Mouse (Mus musculus): Measurements from ENCODE around the gene Mdm2. TPM values are rescaled to one million over a fixed set of nuclear protein-coding genes. Genes with fewer than 3 reads are reported as not detected.

The Mdm2 gene
- total and polyA plus RNA-seq, 3 experiments: 24.5 to 51.8 (median 50.1) TPM

DNA sequence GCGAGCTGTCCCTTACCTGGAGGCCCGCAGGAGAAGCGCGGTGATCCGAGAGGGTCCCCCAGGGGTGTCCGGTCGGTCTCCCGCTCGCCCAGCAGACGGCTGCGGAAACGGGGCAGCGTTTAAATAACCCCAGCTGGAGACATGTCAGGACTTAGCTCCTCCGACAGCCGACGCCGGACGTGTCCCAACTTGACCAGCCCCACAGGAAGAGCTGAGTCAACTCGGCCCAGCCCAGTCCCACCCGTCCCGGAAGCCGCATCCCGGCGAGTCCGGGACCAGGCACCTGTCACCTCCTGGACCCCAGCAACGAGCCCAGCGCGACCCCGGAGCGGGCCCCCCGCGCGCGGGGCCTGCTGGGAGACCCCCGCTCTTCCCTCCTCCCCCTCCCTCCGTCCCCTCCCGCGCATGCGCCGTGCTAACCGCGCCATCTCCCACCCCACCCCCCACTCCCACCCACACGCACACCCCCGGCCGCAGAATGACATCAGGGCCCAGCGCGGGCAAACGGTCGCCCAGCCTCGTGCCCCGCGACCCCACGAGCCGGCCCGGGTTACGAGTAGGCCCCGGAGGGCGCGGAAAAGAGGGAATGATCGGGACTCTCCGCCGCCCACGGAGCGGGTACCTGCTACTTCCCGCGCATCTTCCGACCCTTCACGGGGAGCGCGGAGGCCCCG is 491 bp downstream of the Mdm2 start:
- intact Hi-C loops (cut with DNase I): loop anchor here (2.0 kb wide), 1 partner anchor 35 kb away; no protein-coding TSS in a partner anchor

DNA sequence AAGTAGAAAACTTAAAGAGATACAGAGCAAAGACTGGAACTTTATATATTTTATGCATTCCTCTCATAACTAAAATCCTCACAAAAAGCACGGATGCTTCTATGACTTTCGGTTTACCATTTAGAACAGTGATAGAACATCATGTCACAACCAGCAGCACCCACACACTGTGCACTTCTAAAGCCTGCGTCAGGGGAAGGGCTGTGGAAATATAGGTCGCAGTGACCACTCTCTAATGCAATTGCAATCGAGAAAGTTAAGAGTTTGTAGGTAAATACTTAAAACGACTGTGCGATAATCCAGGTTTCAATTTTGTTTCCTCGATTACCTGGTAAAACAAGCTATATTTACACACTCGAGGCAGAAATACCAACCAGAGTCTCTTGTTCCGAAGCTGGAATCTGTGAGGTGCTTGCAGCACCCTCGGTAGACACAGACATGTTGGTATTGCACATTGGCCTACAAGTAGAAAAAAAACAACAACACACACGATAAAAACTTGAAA is 1.2 kb downstream of the Mdm2 start:
- intact Hi-C loops (cut with DNase I): no loop called here
- Histone ChIP-seq H3K9ac (ENCODE audit: low read depth, low read length) (peak overlapping the region; percentile 86), H3K27me3 (ENCODE audit: control insufficient read depth, insufficient read depth, low read length) (no peaks in the 10 kb centered on the region), H3K4me1 (ENCODE audit: control insufficient read depth, insufficient read depth, low read length) (peaks cover 8% of the 10 kb centered on the region), H3K79me2 (replicated peaks; ENCODE audit: control insufficient read depth, insufficient read depth, low read length) (peaks cover 3% of the 10 kb centered on the region; the same call in 1 of the 2 replicates), H3K4me3 (peak overlapping the region; percentile 97), H3K36me3 (ENCODE audit: control insufficient read depth, insufficient read depth, low read length) (peaks cover 19% of the 10 kb centered on the region), H3K27ac (peak overlapping the region; percentile 100)
- WGBS: 12% methylated on average over 12 of the region's 12 CpGs
- TF ChIP-seq POLR2A (IDR thresholded peaks at IDR 0.05; ENCODE audit: insufficient read depth, low read depth, low read length): no peak
- TF ChIP-seq EP300 (IDR thresholded peaks at IDR 0.05; ENCODE audit: insufficient read depth, low read depth, low read length): no peak
- TF ChIP-seq CTCF (IDR thresholded peaks at IDR 0.05): no peak
- DNase-seq: no peak

More for the DNA sequence above, 491 bp downstream of the Mdm2 start:
- H3K4me3 ChIP-seq: peak overlapping the region; percentile 97
- H3K4me1 ChIP-seq (ENCODE audit: control insufficient read depth, insufficient read depth, low read length): peaks cover 8% of the 10 kb centered on the region
- H3K36me3 ChIP-seq (ENCODE audit: control insufficient read depth, insufficient read depth, low read length): peaks cover 19% of the 10 kb centered on the region
- peaks cover 3% of the 10 kb centered on the region; the same call in 1 of the 2 replicates for H3K79me2 ChIP-seq (replicated peaks; ENCODE audit: control insufficient read depth, insufficient read depth, low read length)
- peak; percentile 89 to 90 for DNase-seq
- WGBS: under 1% methylated on average over 60 of the region's 71 CpGs
- peak overlapping the region; percentile 86 for H3K9ac ChIP-seq (ENCODE audit: low read depth, low read length)
- peak; percentile 65; the same call in 1 of the 2 replicates for TF ChIP-seq POLR2A (IDR thresholded peaks at IDR 0.05; ENCODE audit: insufficient read depth, low read depth, low read length)
- TF ChIP-seq CTCF (IDR thresholded peaks at IDR 0.05): no peak
- TF ChIP-seq EP300 (IDR thresholded peaks at IDR 0.05; ENCODE audit: insufficient read depth, low read depth, low read length): 0 out of 2 replicates have a peak, but pooled peaks have one; percentile 24
- H3K27me3 ChIP-seq (ENCODE audit: control insufficient read depth, insufficient read depth, low read length): no peaks in the 10 kb centered on the region
- H3K27ac ChIP-seq: peak overlapping the region; percentile 100

DNA sequence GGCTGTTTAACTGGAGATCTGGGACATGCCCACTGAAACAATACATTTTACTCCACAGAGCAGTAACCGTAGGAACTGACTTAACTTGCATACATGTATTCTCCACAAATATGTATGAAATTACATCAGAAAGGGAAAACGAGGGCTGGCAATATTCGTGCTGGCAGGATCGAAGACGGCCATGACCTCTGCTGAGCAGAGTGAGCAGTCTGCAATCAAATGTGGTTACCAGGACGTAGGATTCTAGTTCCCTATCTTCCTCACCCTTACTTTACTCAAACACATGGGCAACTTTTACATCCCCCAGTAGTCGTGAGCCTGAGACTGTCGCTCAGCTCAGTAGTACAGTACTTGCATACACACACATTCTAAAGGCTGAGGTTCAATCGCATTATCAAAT is 1.7 kb downstream of the Mdm2 start:
- peaks cover 3% of the 10 kb centered on the region; the same call in 1 of the 2 replicates for H3K79me2 ChIP-seq (replicated peaks; ENCODE audit: control insufficient read depth, insufficient read depth, low read length)
- TF ChIP-seq CTCF (IDR thresholded peaks at IDR 0.05) (no peak), POLR2A (IDR thresholded peaks at IDR 0.05; ENCODE audit: insufficient read depth, low read depth, low read length) (no peak), EP300 (IDR thresholded peaks at IDR 0.05; ENCODE audit: insufficient read depth, low read depth, low read length) (no peak)
- intact Hi-C loops (cut with DNase I): no loop called here
- H3K9ac ChIP-seq (ENCODE audit: low read depth, low read length): peak overlapping the region; percentile 50; the same call in 1 of the 2 replicates
- peaks cover 20% of the 10 kb centered on the region for H3K36me3 ChIP-seq (ENCODE audit: control insufficient read depth, insufficient read depth, low read length)
- peaks cover 8% of the 10 kb centered on the region for H3K4me1 ChIP-seq (ENCODE audit: control insufficient read depth, insufficient read depth, low read length)
- no peaks in the 10 kb centered on the region for H3K27me3 ChIP-seq (ENCODE audit: control insufficient read depth, insufficient read depth, low read length)
- H3K4me3 ChIP-seq: no peak overlapping the region; the same call in 1 of the 2 replicates
- WGBS: 51% methylated on average over 9 of the region's 9 CpGs
- 0 out of 2 replicates have a peak overlapping the region, but pooled peaks have one; percentile 100 for H3K27ac ChIP-seq
- no peak for DNase-seq

DNA sequence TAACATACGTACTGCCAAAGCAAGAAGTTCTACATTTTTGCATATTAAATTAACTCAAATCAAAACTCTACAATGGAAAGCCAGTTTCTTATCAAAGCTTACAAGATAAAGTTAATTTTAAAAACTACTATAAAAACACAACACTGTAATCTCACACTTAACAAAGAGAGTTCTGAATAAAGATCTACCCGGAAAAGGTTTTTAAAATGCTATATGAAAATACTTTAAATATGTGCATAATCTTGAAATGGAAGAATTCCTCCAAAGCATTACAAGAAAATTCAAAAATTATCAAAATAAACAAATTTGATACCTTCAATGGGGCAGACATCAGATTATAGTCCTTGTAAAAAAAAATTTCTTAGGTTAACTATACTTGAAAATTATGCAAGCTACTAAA is 2.2 kb downstream of the Mdm2 start:
- intact Hi-C loops (cut with DNase I): no loop called here
- H3K36me3 ChIP-seq (ENCODE audit: control insufficient read depth, insufficient read depth, low read length): peaks cover 23% of the 10 kb centered on the region
- H3K4me1 ChIP-seq (ENCODE audit: control insufficient read depth, insufficient read depth, low read length): peaks cover 8% of the 10 kb centered on the region
- H3K27ac ChIP-seq: no peak overlapping the region
- no peak for DNase-seq
- no peak overlapping the region for H3K4me3 ChIP-seq
- 94% methylated on average over 2 of the region's 2 CpGs for WGBS
- H3K9ac ChIP-seq (ENCODE audit: low read depth, low read length): no peak overlapping the region
- no peaks in the 10 kb centered on the region for H3K27me3 ChIP-seq (ENCODE audit: control insufficient read depth, insufficient read depth, low read length)
- TF ChIP-seq POLR2A (IDR thresholded peaks at IDR 0.05; ENCODE audit: insufficient read depth, low read depth, low read length) (no peak), EP300 (IDR thresholded peaks at IDR 0.05; ENCODE audit: insufficient read depth, low read depth, low read length) (no peak), CTCF (IDR thresholded peaks at IDR 0.05) (no peak)
- peaks cover 3% of the 10 kb centered on the region; the same call in 1 of the 2 replicates for H3K79me2 ChIP-seq (replicated peaks; ENCODE audit: control insufficient read depth, insufficient read depth, low read length)

DNA sequence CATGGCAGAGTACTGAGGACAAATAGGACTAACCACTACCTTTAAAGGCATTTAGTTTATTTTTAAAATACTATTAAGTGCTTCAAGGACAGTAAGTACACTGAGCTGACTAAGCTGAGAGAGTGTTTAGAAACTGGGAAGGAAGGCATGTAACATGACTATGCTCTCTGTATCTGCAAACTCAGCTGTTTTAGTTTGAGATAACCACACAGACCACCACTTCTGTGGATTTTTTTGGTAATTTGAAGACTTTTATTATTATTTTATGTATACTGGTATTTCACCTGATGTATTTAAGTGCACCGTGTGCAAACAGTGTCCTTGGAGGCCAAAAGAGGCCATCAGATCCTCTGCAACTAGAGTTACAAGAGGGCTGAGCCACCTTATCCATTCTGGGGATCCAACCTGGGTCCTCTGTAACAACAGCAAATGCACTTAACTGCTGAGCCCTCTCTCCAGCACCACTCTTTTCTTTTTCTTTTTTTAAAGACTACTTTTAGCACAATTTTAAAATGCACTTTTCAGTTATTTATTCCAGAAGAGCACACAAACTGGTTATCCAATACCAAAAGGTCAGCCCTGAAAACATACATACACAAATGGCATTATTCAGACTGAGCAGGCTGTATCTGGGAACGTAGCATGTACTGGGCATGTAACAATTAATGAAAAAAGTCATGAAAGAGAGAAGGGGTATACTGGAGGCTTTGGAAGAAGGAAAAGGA is 3.3 kb downstream of the Mdm2 start:
- Histone ChIP-seq H3K36me3 (ENCODE audit: control insufficient read depth, insufficient read depth, low read length) (peaks cover 30% of the 10 kb centered on the region), H3K27me3 (ENCODE audit: control insufficient read depth, insufficient read depth, low read length) (no peaks in the 10 kb centered on the region), H3K9ac (ENCODE audit: low read depth, low read length) (no peak overlapping the region), H3K4me1 (ENCODE audit: control insufficient read depth, insufficient read depth, low read length) (peaks cover 8% of the 10 kb centered on the region), H3K4me3 (no peak overlapping the region), H3K79me2 (replicated peaks; ENCODE audit: control insufficient read depth, insufficient read depth, low read length) (peaks cover 4% of the 10 kb centered on the region; the same call in 1 of the 2 replicates), H3K27ac (peak overlapping the region; percentile 3; the same call in 1 of the 2 replicates)
- TF ChIP-seq EP300 (IDR thresholded peaks at IDR 0.05; ENCODE audit: insufficient read depth, low read depth, low read length) (no peak), CTCF (IDR thresholded peaks at IDR 0.05) (no peak), POLR2A (IDR thresholded peaks at IDR 0.05; ENCODE audit: insufficient read depth, low read depth, low read length) (no peak)
- no peak for DNase-seq
- intact Hi-C loops (cut with DNase I): no loop called here
- 72% methylated on average over 2 of the region's 2 CpGs for WGBS
